Comparison of ENCODE assay signal across 9 mouse cellular contexts in the genomic region with DNA sequence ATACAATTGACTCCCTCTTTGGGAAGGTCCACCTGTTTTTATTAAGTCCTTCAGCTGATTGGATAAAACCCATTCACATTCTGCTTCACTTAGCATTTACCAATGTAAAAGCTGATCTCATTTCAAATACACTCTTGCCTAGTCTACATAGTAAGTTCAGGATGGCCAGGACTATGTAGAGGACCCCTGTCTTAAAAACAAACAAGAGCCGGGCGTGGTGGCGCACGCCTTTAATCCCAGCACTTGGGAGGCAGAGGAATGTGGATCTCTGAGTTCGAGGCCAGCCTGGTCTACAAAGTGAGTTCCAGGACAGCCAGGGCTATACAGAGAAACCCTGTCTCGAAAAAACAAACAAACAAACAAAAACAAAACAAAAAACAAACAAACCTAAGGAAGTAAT. TPM values are rescaled to one million over a fixed set of nuclear protein-coding genes. Genes with fewer than 3 reads are reported as not detected.
A peak's percentile ranks its signal among the peaks of the same experiment; 100 is the strongest.
DNase-seq lines count a peak whose midpoint lies in the region; ATAC-seq and TF ChIP-seq lines count a peak whose summit lies in the region.
"Not testable (repeated sequence)": the region's sequence is repeated elsewhere in the genome, so short reads cannot be mapped to it uniquely, and the experiment has no call there.
"Had no signal": no experiment of that assay in that cellular context is flagged by ENCODE, and none has a peak within 500 bp of the region (broad histone marks: within the 10 kb centered on the region; RNA-seq: fewer than 3 reads in every experiment).

No protein-coding gene starts in this region.

- not testable (repeated sequence) for H3K9ac ChIP-seq in MEL (ENCODE audit: control insufficient read depth, low read depth, low read length, poor library complexity, severe bottlenecking); midbrain, embryonic 11.5 days (ENCODE audit: low read length)

- not testable (repeated sequence) for TF ChIP-seq CTCF in MEL (IDR thresholded peaks at IDR 0.05 in 2 of 3, conservative IDR thresholded peaks at IDR 0.05 in 1 of 3; ENCODE audit: control insufficient read depth in 1 of 3, insufficient read depth in 1 of 3, low read depth in 2 of 3, low read length in 3 of 3, poor library complexity in 1 of 3, severe bottlenecking in 1 of 3)

- TF ChIP-seq EP300 in MEL (IDR thresholded peaks at IDR 0.05; ENCODE audit: low read depth in 1 of 2, low read length in 2 of 2) = not testable (repeated sequence)

- not testable (repeated sequence) for ATAC-seq in midbrain, embryonic 11.5 days (ENCODE audit: low FRiP score)

- not testable (repeated sequence) for H3K79me2 ChIP-seq in MEL (ENCODE audit: control insufficient read depth, insufficient read depth, low read length, poor library complexity)

- DNase-seq in MEL (ENCODE audit: low read depth, low spot score) = not testable (repeated sequence)
- peak; percentile 25 for DNase-seq in ZHBTc4 (ENCODE audit: low read depth, low spot score)
- peak; percentile 56 for DNase-seq in heart, adult 11 months
- DNase-seq in midbrain, embryonic 11.5 days (ENCODE audit: low spot score, missing footprints) = peak; percentile 51

- not testable (repeated sequence) for H3K9me3 ChIP-seq in MEL (replicated peaks; ENCODE audit: insufficient read depth, low read length); midbrain, embryonic 11.5 days (ENCODE audit: control insufficient read depth, low read length)

- 66% methylated on average over 6 of the region's 6 CpGs for WGBS in midbrain, embryonic 11.5 days

- not testable (repeated sequence) for H3K4me3 ChIP-seq in MEL (ENCODE audit: control insufficient read depth in 1 of 2, insufficient read depth in 1 of 2, low read depth in 2 of 2, low read length in 2 of 2); midbrain, embryonic 11.5 days (ENCODE audit: low read depth, low read length)

- TF ChIP-seq RAD21 in MEL (IDR thresholded peaks at IDR 0.05; ENCODE audit: low read depth, low read length) = not testable (repeated sequence)

- not testable (repeated sequence) for H3K4me2 ChIP-seq in midbrain, embryonic 11.5 days

- H3K4me1 ChIP-seq in MEL (ENCODE audit: control insufficient read depth in 1 of 2, insufficient read depth in 2 of 2, low read length in 2 of 2); midbrain, embryonic 11.5 days (ENCODE audit: control insufficient read depth, insufficient read depth, low read length): not testable (repeated sequence)

- not testable (repeated sequence) for H3K36me3 ChIP-seq in MEL (ENCODE audit: control insufficient read depth in 1 of 2, insufficient read depth in 2 of 2, low read length in 2 of 2); midbrain, embryonic 11.5 days (ENCODE audit: control insufficient read depth, insufficient read depth, low read length)

- not testable (repeated sequence) for TF ChIP-seq POLR2A in MEL (IDR thresholded peaks at IDR 0.05; ENCODE audit: control insufficient read depth in 1 of 2, insufficient read depth in 1 of 2, low read depth in 1 of 2, low read length in 2 of 2, poor library complexity in 1 of 2)

- not testable (repeated sequence) for H3K27me3 ChIP-seq in MEL (ENCODE audit: control insufficient read depth in 1 of 2, insufficient read depth in 2 of 2, low read length in 2 of 2); midbrain, embryonic 11.5 days (ENCODE audit: control insufficient read depth, insufficient read depth, low read length)

- H3K27ac ChIP-seq in MEL (ENCODE audit: control insufficient read depth, low read depth, low read length); midbrain, embryonic 11.5 days (ENCODE audit: low read depth, low read length): not testable (repeated sequence)

TF ChIP-seq in MEL, 35 proteins besides CTCF, POLR2A, EP300 and RAD21:
- 0 out of 2 replicates have a peak, but pooled peaks have one; percentile 26 for TF ChIP-seq TBP (IDR thresholded peaks at IDR 0.05; ENCODE audit: low read depth, low read length)

RNA-seq across cellular contexts. Expression of a gene that starts 30.0 kb away (rescaled TPM):
- total RNA-seq in MEL (2012; rRNA removed) = 3.4 and 4.7 TPM in 2 replicates
- polyA plus RNA-seq in MEL (2012; ENCODE audit: insufficient read depth in 1 of 2, insufficient read length in 2 of 2, low read depth in 1 of 2, low replicate concordance in 2 of 2, missing spikeins in 1 of 2) = 1 to 10 TPM in 1 of 2 experiments, not detected in 1; 2.8 TPM
- 1.7 and 2.1 TPM in 2 replicates for polyA plus RNA-seq in midbrain, embryonic 11.5 days (2014; fragmentation: Nextera tagmentation; extraction: Ambion mirVana)
- total RNA-seq: CH12.LX, ES-E14 had no signal
- polyA plus RNA-seq: activated CD4-positive, CD25-positive, alpha-beta regulatory T cell, adult 4 months; G1E had no signal

RNA-seq across cellular contexts. Expression of a gene that starts 54.3 kb away (rescaled TPM):
- total RNA-seq in MEL (2012; rRNA removed) = 6,680 and 8,754 TPM in 2 replicates
- polyA plus RNA-seq in MEL (2012; ENCODE audit: insufficient read depth in 1 of 2, insufficient read length in 2 of 2, low read depth in 1 of 2, low replicate concordance in 2 of 2, missing spikeins in 1 of 2) = 10 to 100 TPM in 1 of 2 experiments, not detected in 1; 11.2 TPM
- 18.3 and 26.8 TPM in 2 replicates for polyA plus RNA-seq in midbrain, embryonic 11.5 days (2014; fragmentation: Nextera tagmentation; extraction: Ambion mirVana)
- polyA plus RNA-seq: adrenal gland, adult 2 months had no signal

RNA-seq across cellular contexts. Expression of a gene that starts 55.4 kb away (rescaled TPM):
- total RNA-seq in MEL (2012; rRNA removed) = 3,962 and 5,017 TPM in 2 replicates
- polyA plus RNA-seq in MEL (2012; ENCODE audit: insufficient read depth in 1 of 2, insufficient read length in 2 of 2, low read depth in 1 of 2, low replicate concordance in 2 of 2, missing spikeins in 1 of 2) = 10 to 100 TPM in 1 of 2 experiments, not detected in 1; 71.7 TPM
- polyA plus RNA-seq in midbrain, embryonic 11.5 days (2014; fragmentation: Nextera tagmentation; extraction: Ambion mirVana) = 94.4 and 97.1 TPM in 2 replicates
